Mouse (Mus musculus): ENCODE results near the gene Eif2ak3. TPM values are rescaled to one million over a fixed set of nuclear protein-coding genes. Genes with fewer than 3 reads are reported as not detected.

The Eif2ak3 gene
- polyA plus RNA-seq, 1 experiment from 2014 or later: 8.4 TPM

DNA sequence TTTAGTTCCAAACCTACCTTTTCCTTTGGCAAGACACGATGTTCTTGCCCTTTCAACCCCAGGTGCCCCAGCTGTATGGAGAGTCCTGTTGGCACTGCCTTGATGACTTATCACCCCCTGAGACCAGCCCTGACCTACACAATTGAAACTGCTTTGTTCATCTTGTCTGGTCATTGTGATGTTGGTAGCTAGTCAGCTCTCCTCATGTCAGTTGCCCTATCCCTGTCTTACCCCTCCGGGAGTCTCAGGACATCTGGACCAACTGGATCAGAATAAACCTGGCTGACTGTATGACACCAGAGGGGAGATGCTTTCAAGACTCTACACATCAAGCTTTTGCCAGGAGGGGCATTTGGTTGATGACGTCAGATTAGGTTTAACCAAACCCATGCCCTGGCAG lies 74.5 kb downstream of the Eif2ak3 start, which contains the start of gene Tex37:
Gene Tex37, minus strand, starts transcription at position 101 of the 400 bp plus-strand sequence.
- Histone ChIP-seq H3K4me1 (ENCODE audit: control insufficient read depth, insufficient read depth, low read length) (no peaks in the 10 kb centered on the region), H3K4me2 (ENCODE audit: low read depth, low read length) (no peak within 1 kb of the TSS), H3K4me3 (ENCODE audit: low read depth, low read length) (no peak within 1 kb of the TSS), H3K9me3 (replicated peaks; ENCODE audit: control insufficient read depth, low read length) (no peaks in the 10 kb centered on the region), H3K27ac (replicated peaks; ENCODE audit: low read depth, low read length) (no peak within 1 kb of the TSS), H3K36me3 (replicated peaks; ENCODE audit: control insufficient read depth, insufficient read depth, low read depth, low read length) (no peaks in the 10 kb centered on the region), H3K9ac (replicated peaks; ENCODE audit: low read length) (no peak within 1 kb of the TSS), H3K27me3 (ENCODE audit: control insufficient read depth, insufficient read depth, low read length) (no peaks in the 10 kb centered on the region)
- WGBS: 88% methylated on average over 3 of the region's 3 CpGs
- ATAC-seq (replicated peaks; ENCODE audit: insufficient number of reproducible peaks, low FRiP score, low TSS enrichment, low read depth) (no peak), DNase-seq (ENCODE audit: low spot score) (no peak)

DNA sequence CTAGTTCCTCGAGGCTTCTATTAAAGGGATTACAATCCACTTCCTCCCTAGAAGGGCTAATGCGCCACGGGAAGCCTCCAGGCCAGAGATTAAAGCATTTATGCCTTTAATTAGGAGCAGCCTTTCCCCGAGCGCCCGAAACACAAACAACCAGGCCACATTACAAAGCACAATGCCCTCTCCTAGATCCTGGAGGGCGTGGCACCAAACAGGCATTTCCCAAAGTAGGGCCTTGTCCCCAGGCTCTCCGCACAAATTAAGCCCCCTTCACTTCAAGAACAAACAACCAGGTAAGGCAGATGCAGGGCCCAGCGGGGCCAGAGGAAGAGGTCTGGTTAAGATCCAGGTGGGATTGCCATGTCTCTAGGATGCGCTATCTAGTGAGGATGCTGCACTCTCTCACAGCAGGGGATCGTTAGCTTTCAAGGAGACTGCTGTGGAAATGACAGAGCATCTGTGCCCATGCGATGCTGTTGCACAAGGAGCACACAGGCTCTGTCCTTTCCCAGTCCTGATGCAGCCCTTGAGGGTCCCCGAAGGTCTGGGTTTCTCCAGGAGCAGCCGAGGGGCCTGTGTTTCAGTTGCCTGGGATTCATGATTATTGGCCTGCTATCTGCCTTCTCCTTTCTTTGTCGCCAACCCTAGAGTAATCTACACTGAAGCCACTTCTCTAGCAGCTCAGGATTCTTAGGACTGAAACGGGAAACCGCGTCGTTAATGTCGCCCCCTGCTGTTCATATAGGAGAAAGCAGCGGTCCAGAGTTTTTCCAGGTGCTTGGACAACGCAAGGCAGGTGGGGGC lies 77.2 kb downstream of the Eif2ak3 start:
- Histone ChIP-seq H3K4me3 (ENCODE audit: low read depth, low read length) (no peak overlapping the region; the same call in 1 of the 2 replicates), H3K36me3 (replicated peaks; ENCODE audit: control insufficient read depth, insufficient read depth, low read depth, low read length) (no peaks in the 10 kb centered on the region), H3K4me1 (ENCODE audit: control insufficient read depth, insufficient read depth, low read length) (no peaks in the 10 kb centered on the region), H3K27me3 (ENCODE audit: control insufficient read depth, insufficient read depth, low read length) (no peaks in the 10 kb centered on the region), H3K9me3 (replicated peaks; ENCODE audit: control insufficient read depth, low read length) (no peaks in the 10 kb centered on the region), H3K27ac (replicated peaks; ENCODE audit: low read depth, low read length) (no peak overlapping the region), H3K9ac (replicated peaks; ENCODE audit: low read length) (peak overlapping the region; percentile 55), H3K4me2 (ENCODE audit: low read depth, low read length) (peak overlapping the region; percentile 45)
- DNase-seq (ENCODE audit: low spot score) (peak; percentile 83), ATAC-seq (replicated peaks; ENCODE audit: insufficient number of reproducible peaks, low FRiP score, low TSS enrichment, low read depth) (peak; percentile 60)
- WGBS: 2% methylated on average over 22 of the region's 22 CpGs

DNA sequence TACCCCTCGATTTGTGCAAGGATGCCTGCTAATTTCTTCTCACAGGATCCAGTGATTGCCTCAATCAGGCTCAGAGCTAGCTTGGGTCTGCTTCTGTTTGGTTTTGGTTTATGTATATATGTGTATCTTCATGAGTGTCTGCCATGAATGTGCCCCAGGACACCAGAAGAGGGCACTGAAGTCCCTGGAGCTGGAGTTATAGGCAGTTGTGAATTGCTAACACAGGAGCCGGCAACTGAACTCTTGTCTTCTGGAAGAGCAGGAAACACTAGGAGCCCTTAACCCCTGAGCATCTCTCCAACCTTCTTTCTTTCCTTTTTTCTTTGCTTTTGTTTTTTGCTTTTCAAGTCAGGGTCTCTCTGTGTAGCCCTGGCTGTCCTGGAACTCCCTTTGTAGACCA lies 87.5 kb downstream of the Eif2ak3 start:
- WGBS: 84% methylated on average over 2 of the region's 2 CpGs
- ATAC-seq (replicated peaks; ENCODE audit: insufficient number of reproducible peaks, low FRiP score, low TSS enrichment, low read depth) (no peak), DNase-seq (ENCODE audit: low spot score) (no peak)
- no peaks in the 10 kb centered on the region for H3K9me3 ChIP-seq (replicated peaks; ENCODE audit: control insufficient read depth, low read length)
- no peak overlapping the region for H3K27ac ChIP-seq (replicated peaks; ENCODE audit: low read depth, low read length)
- no peaks in the 10 kb centered on the region for H3K36me3 ChIP-seq (replicated peaks; ENCODE audit: control insufficient read depth, insufficient read depth, low read depth, low read length)
- no peaks in the 10 kb centered on the region for H3K27me3 ChIP-seq (ENCODE audit: control insufficient read depth, insufficient read depth, low read length)
- no peak overlapping the region for H3K4me3 ChIP-seq (ENCODE audit: low read depth, low read length)
- H3K4me1 ChIP-seq (ENCODE audit: control insufficient read depth, insufficient read depth, low read length): no peaks in the 10 kb centered on the region
- no peak overlapping the region for H3K4me2 ChIP-seq (ENCODE audit: low read depth, low read length)
- H3K9ac ChIP-seq (replicated peaks; ENCODE audit: low read length): no peak overlapping the region

DNA sequence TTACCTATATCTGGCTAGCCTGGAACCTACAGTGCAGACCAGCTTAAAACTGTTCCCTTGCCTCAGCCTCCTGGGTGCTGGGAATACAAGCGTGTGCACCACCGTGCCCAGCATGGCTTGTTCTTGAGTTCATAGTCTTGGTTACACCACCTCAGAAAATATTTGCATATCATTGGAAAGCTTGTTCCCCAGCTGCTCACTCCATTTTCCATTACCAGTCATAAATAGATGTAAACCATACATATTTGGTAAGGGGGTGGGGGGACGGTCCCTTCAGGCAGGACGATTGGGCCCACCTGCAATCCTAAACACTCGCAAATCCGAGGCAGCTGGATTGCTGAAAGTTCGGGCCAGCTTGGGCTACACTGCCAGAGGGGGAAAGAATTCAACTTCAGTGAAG lies 109.0 kb downstream of the Eif2ak3 start:
- WGBS: 67% methylated on average over 7 of the region's 7 CpGs
- no peaks in the 10 kb centered on the region for H3K9me3 ChIP-seq (replicated peaks; ENCODE audit: control insufficient read depth, low read length)
- no peak for ATAC-seq (replicated peaks; ENCODE audit: insufficient number of reproducible peaks, low FRiP score, low TSS enrichment, low read depth)
- H3K27ac ChIP-seq (replicated peaks; ENCODE audit: low read depth, low read length): no peak overlapping the region
- H3K36me3 ChIP-seq (replicated peaks; ENCODE audit: control insufficient read depth, insufficient read depth, low read depth, low read length): no peaks in the 10 kb centered on the region
- H3K4me3 ChIP-seq (ENCODE audit: low read depth, low read length): no peak overlapping the region
- no peak for DNase-seq (ENCODE audit: low spot score)
- no peak overlapping the region for H3K4me2 ChIP-seq (ENCODE audit: low read depth, low read length)
- no peak overlapping the region for H3K9ac ChIP-seq (replicated peaks; ENCODE audit: low read length)
- H3K27me3 ChIP-seq (ENCODE audit: control insufficient read depth, insufficient read depth, low read length): peaks cover 34% of the 10 kb centered on the region
- H3K4me1 ChIP-seq (ENCODE audit: control insufficient read depth, insufficient read depth, low read length): peaks cover 6% of the 10 kb centered on the region; the same call in 1 of the 2 replicates

- peaks cover 39% of the 10 kb centered on the region for H3K27me3 ChIP-seq (ENCODE audit: control insufficient read depth, insufficient read depth, low read length)
- 6% methylated on average over 6 of the region's 6 CpGs for WGBS
- ATAC-seq (replicated peaks; ENCODE audit: insufficient number of reproducible peaks, low FRiP score, low TSS enrichment, low read depth) (no peak), DNase-seq (ENCODE audit: low spot score) (peak; percentile 65)
- no peak overlapping the region for H3K27ac ChIP-seq (replicated peaks; ENCODE audit: low read depth, low read length)
- H3K36me3 ChIP-seq (replicated peaks; ENCODE audit: control insufficient read depth, insufficient read depth, low read depth, low read length): no peaks in the 10 kb centered on the region
- H3K4me1 ChIP-seq (ENCODE audit: control insufficient read depth, insufficient read depth, low read length): peaks cover 6% of the 10 kb centered on the region; the same call in 1 of the 2 replicates
- H3K9ac ChIP-seq (replicated peaks; ENCODE audit: low read length): no peak overlapping the region
- H3K9me3 ChIP-seq (replicated peaks; ENCODE audit: control insufficient read depth, low read length): no peaks in the 10 kb centered on the region
- no peak overlapping the region for H3K4me3 ChIP-seq (ENCODE audit: low read depth, low read length)
- H3K4me2 ChIP-seq (ENCODE audit: low read depth, low read length): no peak overlapping the region
These were observed 109.7 kb downstream of the Eif2ak3 start for GRCm38 (mm10) chr6:70954040-70954439.

Other genes with a start within 250 kb of the Eif2ak3 start
- gene Rpia, start 52.3 kb upstream of the Eif2ak3 start, polyA plus RNA-seq (2014; fragmentation: Nextera tagmentation; extraction: Ambion mirVana): 2.0 and 2.1 TPM in 2 replicates
- gene Tex37, start 74.4 kb downstream of the Eif2ak3 start, polyA plus RNA-seq (2014; fragmentation: Nextera tagmentation; extraction: Ambion mirVana): not detected in 2 replicates
- 0.81 and 1.0 TPM in 2 replicates for gene Foxi3, start 112.0 kb downstream of the Eif2ak3 start, polyA plus RNA-seq (2014; fragmentation: Nextera tagmentation; extraction: Ambion mirVana)

Measured in embryonic facial prominence, embryonic 11.5 days (tissue).